Mouse (Mus musculus) gastrocnemius, postnatal 36 days (tissue): ENCODE data around the gene Adamts1. TPM values are rescaled to one million over a fixed set of nuclear protein-coding genes. Genes with fewer than 3 reads are reported as not detected.

ENCODE experiments used
- DNase-seq, 2 experiments: peaks; one replicate each; pipeline ENCODE4 v3.0.0; 2022
- intact Hi-C: fragments of 180-260 bp; cut with DNase I; formaldehyde crosslinking; loops from one replicate; pipeline ENCODE4 v1.15.1; 2025
- total RNA-seq, 2 experiments: library from RNA; stranded (reverse); gene quantifications; 2 replicates each; pipeline ENCODE4 v1.2.3; 2021

Gene Adamts1
- total RNA-seq, 2 experiments from 2014 or later = 36.7 to 49.6 TPM

DNA sequence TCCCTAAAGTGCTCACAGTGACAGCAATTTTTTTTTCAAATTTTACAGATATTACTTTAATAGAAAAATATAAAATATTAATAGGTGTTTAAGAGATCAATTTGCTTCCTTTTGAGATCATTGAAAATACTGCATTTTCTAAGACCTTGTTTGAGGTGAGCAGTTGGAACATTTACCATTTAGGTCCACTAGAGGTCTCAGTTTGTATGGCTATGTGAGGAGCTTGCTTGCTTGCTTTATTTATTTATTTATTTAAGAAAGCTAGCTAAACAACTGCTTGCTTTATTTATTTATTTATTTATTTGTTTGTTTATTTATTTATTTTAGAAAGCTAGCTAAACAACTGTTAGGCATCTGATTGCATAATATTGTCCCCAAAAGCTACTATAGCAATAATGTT is 23.1 kb downstream of the Adamts1 start:
- no peak for DNase-seq
- intact Hi-C loops = no loop called here

DNA sequence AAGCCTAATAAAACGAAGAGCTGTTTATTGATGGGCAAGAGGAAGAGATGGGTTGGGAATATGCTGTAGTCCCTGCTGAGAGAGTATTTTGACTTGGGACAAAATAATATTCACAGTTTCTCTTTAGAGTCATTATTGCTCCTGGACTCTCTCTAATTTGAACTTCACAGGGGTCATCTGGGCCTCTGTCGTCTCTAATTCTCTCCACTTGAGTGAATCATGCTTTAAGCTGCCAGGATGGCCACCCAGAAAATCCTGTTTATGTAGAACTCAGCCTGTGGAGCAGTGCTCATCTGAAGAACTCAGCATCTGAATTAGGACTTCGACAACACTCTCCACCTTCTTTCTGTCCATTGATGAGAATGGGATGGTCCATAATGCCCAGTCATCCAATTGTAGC is 30.6 kb downstream of the Adamts1 start:
- intact Hi-C loops = no loop called here
- DNase-seq = no peak

DNA sequence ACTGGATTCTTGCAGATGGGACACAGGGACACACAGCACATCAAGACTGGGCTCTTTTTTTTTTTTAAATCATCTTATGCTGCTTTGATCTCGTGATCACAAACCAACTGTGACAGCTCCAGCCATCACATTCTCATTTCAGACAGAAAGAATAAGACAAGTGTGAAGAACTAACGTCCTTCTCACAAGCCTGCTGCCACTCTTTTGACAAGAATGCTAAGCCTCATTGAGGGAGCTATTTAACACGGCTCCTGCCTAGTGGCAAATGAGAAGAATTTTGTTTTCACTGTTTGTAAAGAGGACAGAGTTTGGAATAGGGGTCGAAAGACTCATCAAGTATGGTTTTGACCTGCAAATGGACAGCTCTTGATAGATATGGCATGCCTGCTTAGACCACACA is 35.6 kb downstream of the Adamts1 start:
- intact Hi-C loops = no loop called here
- no peak for DNase-seq

DNA sequence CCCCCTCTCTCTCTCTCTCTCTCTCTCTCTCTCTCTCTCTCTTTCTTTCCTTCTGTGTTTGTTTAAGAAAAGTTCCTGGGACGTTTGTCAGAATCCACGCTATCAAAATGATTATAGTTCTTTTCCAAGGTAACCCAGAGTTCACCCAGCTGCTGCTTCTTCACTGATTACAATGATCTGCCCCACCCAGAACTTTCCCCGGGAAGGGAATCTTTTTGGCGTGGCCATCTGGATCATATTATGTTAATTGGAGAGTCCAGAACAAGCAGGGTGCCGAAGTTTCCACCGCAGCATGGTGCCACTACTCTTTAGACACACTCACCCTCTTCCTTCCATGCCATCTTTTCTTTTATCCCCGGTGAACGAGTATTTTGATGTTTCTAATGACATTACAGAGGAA is 37.2 kb downstream of the Adamts1 start:
- intact Hi-C loops = no loop called here
- DNase-seq = no peak

DNA sequence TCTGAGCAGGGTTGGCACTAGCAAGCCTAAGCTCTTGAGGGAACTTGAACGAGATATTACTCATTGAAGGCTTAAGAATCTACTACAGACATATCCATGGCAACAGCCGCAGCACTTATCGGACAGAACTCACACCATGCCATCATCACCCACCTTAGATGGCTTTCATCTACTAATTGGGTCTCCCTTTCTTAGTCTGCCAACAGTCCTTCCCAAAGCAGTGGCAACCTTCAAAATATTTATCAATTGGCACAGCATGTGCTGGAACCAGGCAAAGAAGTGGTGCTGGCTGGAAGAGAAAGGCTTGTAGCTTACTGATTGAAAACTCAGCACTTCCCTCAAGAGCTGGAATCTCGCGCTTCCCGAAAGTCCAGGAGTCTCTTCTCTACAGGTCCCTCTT is 37.7 kb downstream of the Adamts1 start:
- DNase-seq = no peak
- intact Hi-C loops = no loop called here

DNA sequence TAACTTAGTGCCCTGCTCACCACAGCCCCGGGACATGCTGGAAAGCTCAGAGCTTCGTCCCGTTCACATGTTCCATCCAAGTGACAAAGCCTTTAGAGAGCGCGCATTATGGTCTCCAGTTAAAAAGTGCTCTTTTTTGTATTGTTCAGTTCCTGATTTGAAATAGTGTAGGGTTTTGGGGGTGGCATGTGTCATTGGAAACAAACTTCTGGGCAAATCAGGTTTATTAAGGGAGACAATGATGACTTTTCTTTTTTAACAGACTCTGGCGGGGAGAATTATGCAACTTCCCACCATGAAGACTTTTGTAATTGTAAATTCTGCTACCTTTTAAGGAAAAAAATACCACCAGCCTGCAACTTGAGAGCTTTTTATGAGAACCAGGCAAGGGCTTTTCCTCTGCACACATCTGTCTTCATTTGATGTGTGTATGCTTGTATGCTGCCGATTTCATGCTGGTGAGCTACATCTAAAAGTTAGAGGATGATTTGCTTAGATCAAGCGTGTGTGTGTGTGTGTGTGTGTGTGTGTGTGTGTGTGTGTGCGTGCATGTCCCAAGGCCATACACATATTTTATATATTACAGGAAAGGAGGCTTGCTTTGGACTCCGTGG is 40.8 kb downstream of the Adamts1 start:
- no peak for DNase-seq
- intact Hi-C loops = no loop called here

DNA sequence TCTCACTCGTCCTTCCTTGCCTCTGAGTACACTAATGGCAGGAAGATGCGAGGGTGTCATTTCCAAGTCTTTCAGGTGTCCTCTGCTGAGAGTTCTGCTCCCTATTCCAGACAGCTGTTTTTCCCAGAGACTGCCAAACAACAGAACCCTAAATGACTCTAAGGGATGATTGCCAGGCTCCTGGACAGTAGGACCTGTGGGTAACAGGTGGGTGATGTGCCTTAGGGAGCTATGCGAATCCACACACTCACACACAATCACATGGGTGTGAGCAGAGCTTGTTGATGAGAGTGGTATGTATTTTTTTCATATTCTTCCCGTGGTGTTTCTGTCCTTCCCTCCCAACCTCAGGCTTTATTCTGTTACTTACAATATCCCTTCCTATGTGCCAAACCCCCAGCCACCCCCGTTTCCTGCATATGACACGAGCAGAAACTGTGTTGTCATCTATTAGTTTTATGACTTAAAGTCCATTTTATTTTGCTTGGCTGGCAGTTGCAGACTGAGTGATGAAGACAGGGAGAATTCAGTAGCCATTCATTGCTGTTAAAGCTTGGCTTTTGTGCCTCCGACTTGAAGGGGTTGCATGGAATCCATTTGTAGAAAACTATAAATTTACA is 41.8 kb downstream of the Adamts1 start:
- intact Hi-C loops = no loop called here
- no peak for DNase-seq

DNA sequence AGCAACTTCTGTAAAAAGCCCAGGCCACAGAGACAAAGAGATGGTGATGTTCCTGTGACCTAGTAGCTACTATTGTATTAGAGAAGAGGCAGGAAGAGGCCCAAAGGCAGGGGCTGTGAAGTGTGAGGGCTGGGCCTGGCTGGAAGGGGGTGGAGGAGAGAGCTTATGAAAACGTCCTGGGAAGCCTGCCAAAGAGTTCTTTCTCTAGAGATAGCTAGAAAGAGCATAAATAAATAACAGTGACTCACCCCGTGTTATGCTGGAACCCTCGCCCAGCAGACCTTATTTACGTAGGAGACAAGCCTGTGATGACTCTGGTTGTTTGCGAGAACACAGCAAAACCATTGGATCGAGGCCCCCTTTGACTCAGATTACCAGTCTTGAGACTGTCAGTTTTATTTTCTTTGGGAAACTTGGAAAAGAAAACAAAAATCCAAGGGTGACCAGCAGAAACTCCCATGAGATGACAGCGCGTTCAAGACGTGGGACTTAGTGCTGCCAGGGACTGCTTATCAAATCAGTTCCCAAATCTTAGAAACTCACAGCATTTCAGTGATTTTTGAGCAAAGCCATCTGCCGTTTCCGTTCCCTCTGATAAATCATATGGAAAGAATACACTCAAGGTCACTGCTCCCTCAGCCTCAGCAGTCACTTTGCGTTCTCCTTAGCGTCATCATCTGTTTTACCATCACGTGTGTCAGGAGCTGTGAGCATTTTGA is 46.7 kb downstream of the Adamts1 start:
- intact Hi-C loops = no loop called here
- peak in 1 of 2 experiments; percentile 57 for DNase-seq

DNA sequence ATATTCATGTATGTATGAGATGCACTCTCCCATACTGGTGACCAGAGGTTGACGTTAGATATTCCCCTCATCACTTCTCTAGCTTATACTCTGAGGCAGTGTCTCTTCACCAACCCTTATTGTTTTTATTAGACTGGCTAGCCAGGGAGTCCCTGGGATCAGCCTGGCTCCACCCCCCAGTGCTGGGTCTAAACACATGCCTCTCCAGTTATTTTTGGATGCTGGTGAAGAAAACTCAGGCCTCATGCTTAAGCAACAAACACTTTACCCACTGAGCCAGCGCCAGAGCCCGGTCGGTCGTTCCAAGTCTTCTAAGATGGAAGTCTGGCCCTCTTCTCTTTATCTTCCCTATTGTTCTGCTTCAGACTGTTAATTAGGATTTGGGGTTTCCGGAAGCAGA is 53.6 kb downstream of the Adamts1 start:
- DNase-seq = no peak
- intact Hi-C loops = no loop called here

DNA sequence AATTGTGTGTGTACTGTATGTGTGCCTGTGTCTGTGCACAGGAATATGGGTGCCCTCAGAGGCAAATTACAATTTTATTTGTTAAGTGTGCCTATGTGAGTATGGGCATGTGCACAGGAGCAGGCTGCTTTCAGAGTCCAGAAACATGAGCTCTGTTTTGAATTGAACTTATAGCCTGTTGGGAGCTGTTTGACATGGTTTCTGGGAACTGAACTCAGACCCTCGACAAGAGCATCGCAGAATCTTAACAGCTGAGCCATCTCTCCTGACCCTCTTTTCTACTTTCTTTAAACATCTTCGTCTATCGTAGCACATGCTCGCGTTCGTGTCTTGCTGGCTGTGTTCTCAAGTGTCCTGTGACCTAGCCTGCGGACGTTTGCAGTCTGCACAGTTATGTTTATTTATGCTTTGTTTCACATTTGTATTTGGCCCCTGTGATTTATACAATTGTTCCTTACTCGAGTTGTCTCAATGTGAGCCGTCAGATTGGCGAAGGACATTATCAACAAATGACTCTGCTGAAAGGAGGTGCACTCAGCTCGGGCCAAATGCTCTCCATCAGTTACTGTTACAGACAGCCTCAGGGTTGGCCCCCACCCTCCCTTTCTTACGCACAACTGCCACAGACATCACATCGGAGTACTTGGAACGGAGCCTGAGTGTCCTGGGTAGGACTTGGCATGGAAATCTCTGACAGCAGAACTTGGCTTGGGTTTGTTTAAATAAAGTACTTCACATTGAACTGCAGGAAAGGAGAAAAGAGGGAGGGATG is 55.1 kb downstream of the Adamts1 start:
- DNase-seq = peak; percentile 20 to 24
- intact Hi-C loops = no loop called here

DNA sequence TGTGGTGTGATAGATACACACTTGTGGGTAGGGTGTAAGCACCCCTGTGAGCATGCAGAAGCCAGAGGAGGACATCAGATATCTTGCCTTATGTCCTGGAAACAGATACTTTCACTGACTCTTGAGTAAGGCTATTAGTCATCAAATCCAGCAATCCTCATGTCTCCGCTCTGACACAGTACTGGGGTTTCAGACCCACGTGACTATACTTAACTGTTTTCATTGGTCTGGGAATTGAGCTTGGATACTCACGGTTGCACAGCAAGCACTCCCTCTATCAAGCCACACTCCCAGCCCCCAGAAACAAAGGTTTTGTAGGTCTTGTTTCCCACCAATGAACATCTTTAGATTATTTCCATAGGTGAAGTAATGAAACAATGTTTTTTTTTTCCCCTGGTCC is 56.5 kb downstream of the Adamts1 start:
- intact Hi-C loops = no loop called here
- no peak for DNase-seq

Other genes starting within 250 kb of the Adamts1 start
- 10 to 100 TPM in 1 of 2 experiments, 1 to 10 TPM in 1; 9.3 to 10.5 TPM for gene Cyyr1, start 249.7 kb downstream of the Adamts1 start, total RNA-seq
- 1 to 10 TPM; 5.5 to 5.7 TPM for gene Adamts5, start 98.7 kb upstream of the Adamts1 start, total RNA-seq